Mouse (Mus musculus): ENCODE results near the gene Cfdp1. TPM values are rescaled to one million over a fixed set of nuclear protein-coding genes. Genes with fewer than 3 reads are reported as not detected.
A peak's percentile ranks its signal among the peaks of the same experiment; 100 is the strongest.

Cfdp1 gene
- polyA plus RNA-seq, 1 experiment from 2014 or later = 192 TPM

- H3K4me2 ChIP-seq (replicated peaks) = no peak overlapping the region
- H3K4me1 ChIP-seq = 0 out of 2 replicates have a peak, but pooled peaks cover 8% of the 10 kb centered on the region
- peaks cover 16% of the 10 kb centered on the region; the same call in 1 of the 2 replicates for H3K36me3 ChIP-seq
- no peak overlapping the region for H3K4me3 ChIP-seq
- no peaks in the 10 kb centered on the region for H3K9me3 ChIP-seq (replicated peaks)
- H3K27ac ChIP-seq = no peak overlapping the region
- ATAC-seq (ENCODE audit: low FRiP score) = no peak
- H3K27me3 ChIP-seq = no peaks in the 10 kb centered on the region
- H3K9ac ChIP-seq = no peak overlapping the region
- WGBS = 93% methylated on average over 6 of the region's 6 CpGs
Observed at GRCm38 (mm10) chr8:111846746-111847145, 7.3 kb downstream of the Cfdp1 start.

GRCm38 (mm10) chr8:111835540-111835939, 18.6 kb downstream of the Cfdp1 start:
- no peak for ATAC-seq (ENCODE audit: low FRiP score)
- 60% methylated on average over 1 of the region's 1 CpGs for WGBS
- H3K36me3 ChIP-seq = peaks cover 41% of the 10 kb centered on the region
- H3K9ac ChIP-seq = no peak overlapping the region
- no peak overlapping the region for H3K27ac ChIP-seq
- H3K4me3 ChIP-seq = no peak overlapping the region
- no peaks in the 10 kb centered on the region for H3K9me3 ChIP-seq (replicated peaks)
- H3K4me2 ChIP-seq (replicated peaks) = no peak overlapping the region
- no peaks in the 10 kb centered on the region for H3K4me1 ChIP-seq
- no peaks in the 10 kb centered on the region for H3K27me3 ChIP-seq

GRCm38 (mm10) chr8:111834011-111834410, 20.1 kb downstream of the Cfdp1 start:
- Histone ChIP-seq H3K27me3 (no peaks in the 10 kb centered on the region), H3K4me2 (replicated peaks) (no peak overlapping the region), H3K4me3 (no peak overlapping the region), H3K36me3 (peaks cover 44% of the 10 kb centered on the region), H3K9me3 (replicated peaks) (no peaks in the 10 kb centered on the region), H3K9ac (no peak overlapping the region), H3K27ac (no peak overlapping the region), H3K4me1 (no peaks in the 10 kb centered on the region)
- no peak for ATAC-seq (ENCODE audit: low FRiP score)
- WGBS = 76% methylated on average over 6 of the region's 6 CpGs

DNA sequence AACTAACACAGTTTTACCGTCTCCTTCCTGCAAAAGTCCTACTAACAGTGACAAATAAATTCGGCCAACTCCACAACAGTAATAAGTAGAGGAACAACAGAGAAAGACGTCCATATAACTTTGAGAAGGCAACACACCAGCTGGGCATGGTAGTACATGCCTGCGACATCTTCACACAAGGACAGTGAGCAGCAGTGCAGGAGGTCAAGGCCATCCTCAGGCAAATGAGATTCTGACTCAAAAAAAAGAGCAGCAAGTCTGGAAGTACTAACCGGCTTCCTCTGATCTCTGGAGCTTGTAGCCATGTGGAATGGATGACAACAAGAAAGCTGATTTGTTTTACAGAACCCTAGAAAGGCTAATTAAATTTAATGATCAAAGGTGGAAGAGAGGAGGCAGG, 21.1 kb downstream of the Cfdp1 start:
- H3K36me3 ChIP-seq = peaks cover 49% of the 10 kb centered on the region
- 90% methylated on average over 5 of the region's 5 CpGs for WGBS
- no peak for ATAC-seq (ENCODE audit: low FRiP score)

DNA sequence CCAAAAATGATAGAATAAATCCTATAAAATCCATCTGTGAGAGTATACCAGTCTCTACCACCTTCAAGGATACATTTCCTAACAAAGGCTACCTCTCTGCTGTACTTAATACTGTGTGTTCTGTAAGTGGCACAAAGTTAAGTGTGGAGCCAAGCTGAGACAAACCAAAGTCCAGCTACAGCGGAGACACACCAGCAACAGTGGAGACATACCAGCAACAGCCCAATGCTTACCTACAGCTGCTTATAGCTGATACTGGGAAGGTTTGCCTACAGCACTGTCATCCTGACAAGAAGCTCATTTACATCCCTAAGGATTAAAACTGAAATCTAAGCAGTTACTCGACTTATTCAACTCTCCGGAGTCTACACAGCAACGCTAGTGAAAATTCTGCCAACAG, 22.1 kb downstream of the Cfdp1 start:
- Histone ChIP-seq H3K27ac (no peak overlapping the region), H3K9ac (no peak overlapping the region), H3K27me3 (no peaks in the 10 kb centered on the region), H3K4me2 (replicated peaks) (no peak overlapping the region), H3K4me3 (no peak overlapping the region), H3K9me3 (replicated peaks) (no peaks in the 10 kb centered on the region), H3K4me1 (no peaks in the 10 kb centered on the region), H3K36me3 (peaks cover 44% of the 10 kb centered on the region)
- no peak for ATAC-seq (ENCODE audit: low FRiP score)
- WGBS = 80% methylated on average over 4 of the region's 4 CpGs

More for the DNA sequence above, 21.1 kb downstream of the Cfdp1 start:
- Histone ChIP-seq H3K9me3 (replicated peaks) (no peaks in the 10 kb centered on the region), H3K27me3 (no peaks in the 10 kb centered on the region), H3K9ac (no peak overlapping the region), H3K4me1 (no peaks in the 10 kb centered on the region), H3K4me2 (replicated peaks) (no peak overlapping the region), H3K4me3 (no peak overlapping the region), H3K27ac (no peak overlapping the region)

DNA sequence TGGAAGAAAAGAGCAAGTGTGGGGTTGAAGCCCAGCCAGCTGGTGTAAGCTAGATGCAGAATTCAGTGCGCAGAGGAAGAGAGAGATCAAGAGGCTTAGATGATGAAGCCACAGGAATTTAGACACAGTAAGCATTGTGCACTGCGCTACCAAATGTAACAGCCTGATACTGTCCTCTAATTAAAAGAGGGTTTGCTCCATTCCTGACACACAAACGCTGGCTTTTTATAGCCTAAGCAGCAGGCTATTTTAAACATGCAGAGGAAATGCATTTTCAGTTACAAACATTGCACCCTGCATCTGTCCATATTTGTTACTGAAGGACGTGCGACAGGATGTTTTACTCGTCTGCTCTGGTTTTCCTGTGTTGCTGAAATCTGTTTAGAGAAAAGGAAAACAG, 25.5 kb downstream of the Cfdp1 start:
- Histone ChIP-seq H3K9ac (no peak overlapping the region), H3K4me3 (no peak overlapping the region), H3K9me3 (replicated peaks) (no peaks in the 10 kb centered on the region), H3K4me1 (no peaks in the 10 kb centered on the region), H3K4me2 (replicated peaks) (no peak overlapping the region), H3K27me3 (no peaks in the 10 kb centered on the region), H3K36me3 (peaks cover 42% of the 10 kb centered on the region), H3K27ac (no peak overlapping the region)
- no peak for ATAC-seq (ENCODE audit: low FRiP score)
- WGBS = 93% methylated on average over 6 of the region's 6 CpGs

DNA sequence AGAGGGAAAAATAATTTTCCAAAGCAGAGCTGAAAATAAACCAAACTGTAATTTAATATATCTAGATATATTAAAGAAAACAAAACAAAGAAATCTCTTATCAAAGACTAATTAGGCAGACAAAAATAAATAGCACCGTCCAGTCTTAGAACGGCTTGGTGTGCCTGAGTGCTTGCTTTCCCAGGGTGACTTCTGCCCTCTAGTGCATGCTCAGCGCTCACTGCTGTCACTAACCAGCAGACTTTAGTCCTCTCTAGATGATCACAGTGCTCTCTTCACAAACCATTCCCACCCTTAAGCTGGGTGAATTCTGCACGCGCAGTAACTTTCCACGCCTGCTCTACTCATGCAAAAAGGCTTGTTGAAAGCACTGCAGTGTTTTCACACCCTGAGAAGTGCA, 28.9 kb downstream of the Cfdp1 start:
- Histone ChIP-seq H3K9me3 (replicated peaks) (no peaks in the 10 kb centered on the region), H3K4me2 (replicated peaks) (no peak overlapping the region), H3K36me3 (peaks cover 56% of the 10 kb centered on the region), H3K4me3 (no peak overlapping the region), H3K27me3 (no peaks in the 10 kb centered on the region), H3K27ac (no peak overlapping the region), H3K4me1 (no peaks in the 10 kb centered on the region), H3K9ac (no peak overlapping the region)
- 70% methylated on average over 6 of the region's 6 CpGs for WGBS
- ATAC-seq (ENCODE audit: low FRiP score) = no peak

- H3K36me3 ChIP-seq = peaks cover 55% of the 10 kb centered on the region
- ATAC-seq (ENCODE audit: low FRiP score) = no peak
- no peak overlapping the region for H3K27ac ChIP-seq
- WGBS = 97% methylated on average over 5 of the region's 5 CpGs
- H3K27me3 ChIP-seq = no peaks in the 10 kb centered on the region
- no peak overlapping the region for H3K4me2 ChIP-seq (replicated peaks)
- H3K9ac ChIP-seq = no peak overlapping the region
- H3K4me1 ChIP-seq = no peaks in the 10 kb centered on the region
- no peak overlapping the region for H3K4me3 ChIP-seq
- H3K9me3 ChIP-seq (replicated peaks) = no peaks in the 10 kb centered on the region
Observed at GRCm38 (mm10) chr8:111824334-111824733, 29.8 kb downstream of the Cfdp1 start.

DNA sequence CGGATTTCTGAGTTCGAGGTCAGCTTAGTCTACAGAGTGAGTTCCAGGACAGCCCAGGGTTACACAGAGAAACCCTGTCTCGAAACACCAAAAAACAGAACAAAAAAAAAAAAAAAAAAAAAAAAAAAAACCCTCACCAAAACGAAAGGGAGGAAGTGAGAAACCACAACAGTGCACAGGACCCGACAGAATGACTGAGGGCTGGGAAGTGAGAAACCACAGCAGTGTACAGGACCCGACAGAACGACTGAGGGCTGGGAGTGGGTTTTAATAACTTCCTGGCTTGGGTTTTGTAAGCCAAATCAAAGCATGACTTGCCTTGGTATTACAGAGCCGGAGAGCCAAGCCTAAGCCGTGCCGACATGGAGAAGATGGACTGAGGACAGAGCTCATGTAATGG, 32.9 kb downstream of the Cfdp1 start:
- Histone ChIP-seq H3K4me3 (no peak overlapping the region), H3K9me3 (replicated peaks) (no peaks in the 10 kb centered on the region), H3K27me3 (no peaks in the 10 kb centered on the region), H3K36me3 (peaks cover 40% of the 10 kb centered on the region), H3K27ac (no peak overlapping the region), H3K4me1 (no peaks in the 10 kb centered on the region), H3K9ac (no peak overlapping the region), H3K4me2 (replicated peaks) (no peak overlapping the region)
- ATAC-seq (ENCODE audit: low FRiP score) = no peak
- WGBS = 88% methylated on average over 10 of the region's 10 CpGs

DNA sequence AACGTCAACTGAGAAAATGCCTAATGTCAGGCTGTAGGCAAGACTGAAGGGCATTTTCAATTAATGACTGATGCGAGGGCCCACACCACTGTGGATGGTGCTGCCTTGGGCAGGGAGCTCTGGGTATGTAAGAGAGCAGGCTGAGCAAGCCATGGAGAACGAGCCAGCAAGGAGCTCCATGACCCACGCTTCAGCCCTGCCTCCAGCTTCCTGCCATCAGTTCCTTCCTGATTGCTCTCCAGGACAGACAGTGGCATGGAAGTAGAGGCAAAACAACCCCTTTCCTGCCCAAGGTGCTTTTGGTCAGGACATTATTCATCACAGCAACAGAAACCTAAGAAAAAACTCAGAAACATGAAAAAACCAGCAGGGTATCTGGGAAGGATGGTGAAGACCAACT, 33.4 kb downstream of the Cfdp1 start:
- no peak overlapping the region for H3K9ac ChIP-seq
- H3K4me1 ChIP-seq = no peaks in the 10 kb centered on the region
- no peaks in the 10 kb centered on the region for H3K9me3 ChIP-seq (replicated peaks)
- WGBS = 87% methylated on average over 4 of the region's 4 CpGs
- H3K27me3 ChIP-seq = no peaks in the 10 kb centered on the region
- no peak overlapping the region for H3K4me3 ChIP-seq
- H3K36me3 ChIP-seq = peaks cover 40% of the 10 kb centered on the region
- no peak for ATAC-seq (ENCODE audit: low FRiP score)
- no peak overlapping the region for H3K4me2 ChIP-seq (replicated peaks)
- H3K27ac ChIP-seq = no peak overlapping the region

DNA sequence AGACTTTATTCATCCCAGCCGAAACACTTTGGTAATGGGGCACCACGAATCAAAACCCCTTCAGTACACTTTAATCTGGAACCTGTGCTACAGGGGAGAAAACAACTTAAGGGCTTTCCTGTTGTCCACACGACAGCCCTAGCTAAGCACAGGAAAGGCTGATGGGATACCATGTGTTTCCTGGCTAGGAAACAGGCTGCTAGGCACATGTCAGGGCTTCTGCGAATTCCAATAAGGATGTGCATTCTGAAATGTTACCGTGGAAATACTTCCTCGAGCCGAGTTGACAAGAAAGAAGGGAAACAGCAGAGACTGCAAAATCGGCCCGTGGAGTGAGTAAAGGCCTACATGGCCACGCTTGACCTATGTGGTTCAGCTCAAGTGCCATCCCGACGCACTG, 34.1 kb downstream of the Cfdp1 start:
- Histone ChIP-seq H3K27me3 (no peaks in the 10 kb centered on the region), H3K36me3 (peaks cover 40% of the 10 kb centered on the region), H3K4me2 (replicated peaks) (no peak overlapping the region), H3K4me1 (no peaks in the 10 kb centered on the region), H3K9ac (no peak overlapping the region), H3K27ac (0 out of 2 replicates have a peak overlapping the region, but pooled peaks have one; percentile 7), H3K9me3 (replicated peaks) (no peaks in the 10 kb centered on the region), H3K4me3 (no peak overlapping the region)
- WGBS = 89% methylated on average over 12 of the region's 12 CpGs
- no peak for ATAC-seq (ENCODE audit: low FRiP score)

DNA sequence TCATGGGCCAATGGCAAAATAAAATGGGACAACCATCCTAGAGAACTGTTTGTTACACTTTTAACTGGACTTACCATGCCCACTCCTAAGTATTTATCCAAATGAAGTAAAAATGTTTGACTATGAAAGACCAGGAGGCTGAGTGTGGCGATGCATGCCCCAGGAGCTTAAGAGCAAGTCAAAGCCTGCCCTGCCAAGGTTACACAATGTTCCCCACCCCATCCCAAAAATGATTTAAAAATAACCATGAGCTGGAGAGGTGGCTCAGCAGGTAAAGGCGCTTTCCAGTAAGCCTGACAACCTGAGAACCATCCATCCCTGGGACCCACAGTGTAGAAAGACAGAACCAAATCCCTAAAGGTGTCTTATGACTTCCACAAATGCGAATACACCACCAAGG, 35.5 kb downstream of the Cfdp1 start:
- H3K4me1 ChIP-seq = no peaks in the 10 kb centered on the region
- H3K27me3 ChIP-seq = no peaks in the 10 kb centered on the region
- no peaks in the 10 kb centered on the region for H3K9me3 ChIP-seq (replicated peaks)
- no peak overlapping the region for H3K9ac ChIP-seq
- no peak overlapping the region for H3K4me3 ChIP-seq
- H3K36me3 ChIP-seq = peaks cover 31% of the 10 kb centered on the region
- ATAC-seq (ENCODE audit: low FRiP score) = no peak
- H3K27ac ChIP-seq = no peak overlapping the region
- 98% methylated on average over 3 of the region's 3 CpGs for WGBS
- no peak overlapping the region for H3K4me2 ChIP-seq (replicated peaks)

DNA sequence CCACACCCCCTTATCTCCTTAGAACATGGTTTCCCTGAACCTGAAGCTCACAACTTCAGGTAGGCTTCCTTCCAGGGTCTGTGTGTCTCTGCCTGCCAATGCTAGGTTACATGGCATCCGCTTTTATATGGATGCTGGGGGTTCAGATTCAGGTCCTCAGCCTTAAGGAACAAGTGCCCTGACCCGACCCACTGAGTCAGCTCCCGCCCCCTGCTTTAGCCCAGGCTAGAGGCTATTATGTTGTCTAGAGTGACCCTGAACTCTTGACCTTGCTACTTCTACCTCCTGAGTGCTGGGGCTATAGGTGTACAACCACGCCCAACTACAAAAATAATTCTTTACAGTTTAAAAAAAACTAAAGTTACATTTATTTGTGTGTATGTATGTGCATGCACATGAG, 39.0 kb downstream of the Cfdp1 start:
- WGBS = 92% methylated on average over 4 of the region's 4 CpGs
- no peak for ATAC-seq (ENCODE audit: low FRiP score)
- Histone ChIP-seq H3K9me3 (replicated peaks) (no peaks in the 10 kb centered on the region), H3K36me3 (peaks cover 6% of the 10 kb centered on the region; the same call in 1 of the 2 replicates), H3K4me3 (no peak overlapping the region), H3K4me2 (replicated peaks) (no peak overlapping the region), H3K27ac (no peak overlapping the region), H3K9ac (no peak overlapping the region), H3K4me1 (no peaks in the 10 kb centered on the region), H3K27me3 (no peaks in the 10 kb centered on the region)
